Mouse (Mus musculus): ENCODE measurements around the gene Stambp. TPM values are rescaled to one million over a fixed set of nuclear protein-coding genes. Genes with fewer than 3 reads are reported as not detected.

Gene Stambp
- polyA plus RNA-seq, 1 experiment: 8.9 TPM

- Histone ChIP-seq H3K36me3 (ENCODE audit: control insufficient read depth, insufficient read depth, low read length, poor library complexity, severe bottlenecking) (no peaks in the 10 kb centered on the region), H3K9ac (ENCODE audit: low read depth, poor library complexity, severe bottlenecking) (no peak overlapping the region), H3K9me3 (replicated peaks; ENCODE audit: control insufficient read depth, insufficient read depth, low read length, poor library complexity, severe bottlenecking) (no peaks in the 10 kb centered on the region), H3K4me1 (ENCODE audit: control insufficient read depth, insufficient read depth, low read length) (no peaks in the 10 kb centered on the region), H3K27me3 (ENCODE audit: control insufficient read depth, insufficient read depth, low read length, poor library complexity, severe bottlenecking) (no peaks in the 10 kb centered on the region), H3K27ac (ENCODE audit: insufficient read depth, low read length) (no peak overlapping the region), H3K4me3 (ENCODE audit: low read depth, low read length) (no peak overlapping the region)
- TF ChIP-seq EP300 (IDR thresholded peaks at IDR 0.05; ENCODE audit: insufficient read depth, low read depth, low read length): no peak
- TF ChIP-seq POLR2A (IDR thresholded peaks at IDR 0.05; ENCODE audit: insufficient read depth, low read length): no peak
- TF ChIP-seq CTCF (IDR thresholded peaks at IDR 0.05; ENCODE audit: low read depth, low read length): no peak
These were observed 27.2 kb upstream of the Stambp start for GRCm38 (mm10) chr6:83599636-83600174.

GRCm38 (mm10) chr6:83599060-83599550, 26.6 kb upstream of the Stambp start:
- Histone ChIP-seq H3K4me3 (ENCODE audit: low read depth, low read length) (peak overlapping the region; percentile 71), H3K9me3 (replicated peaks; ENCODE audit: control insufficient read depth, insufficient read depth, low read length, poor library complexity, severe bottlenecking) (no peaks in the 10 kb centered on the region), H3K4me1 (ENCODE audit: control insufficient read depth, insufficient read depth, low read length) (no peaks in the 10 kb centered on the region), H3K9ac (ENCODE audit: low read depth, poor library complexity, severe bottlenecking) (no peak overlapping the region), H3K36me3 (ENCODE audit: control insufficient read depth, insufficient read depth, low read length, poor library complexity, severe bottlenecking) (no peaks in the 10 kb centered on the region), H3K27me3 (ENCODE audit: control insufficient read depth, insufficient read depth, low read length, poor library complexity, severe bottlenecking) (no peaks in the 10 kb centered on the region), H3K27ac (ENCODE audit: insufficient read depth, low read length) (no peak overlapping the region)
- TF ChIP-seq EP300 (IDR thresholded peaks at IDR 0.05; ENCODE audit: insufficient read depth, low read depth, low read length): no peak
- TF ChIP-seq CTCF (IDR thresholded peaks at IDR 0.05; ENCODE audit: low read depth, low read length): no peak
- TF ChIP-seq POLR2A (IDR thresholded peaks at IDR 0.05; ENCODE audit: insufficient read depth, low read length): no peak

GRCm38 (mm10) chr6:83598646-83599045, 26.1 kb upstream of the Stambp start:
- H3K27me3 ChIP-seq (ENCODE audit: control insufficient read depth, insufficient read depth, low read length, poor library complexity, severe bottlenecking): no peaks in the 10 kb centered on the region
- no peaks in the 10 kb centered on the region for H3K36me3 ChIP-seq (ENCODE audit: control insufficient read depth, insufficient read depth, low read length, poor library complexity, severe bottlenecking)
- H3K4me1 ChIP-seq (ENCODE audit: control insufficient read depth, insufficient read depth, low read length): no peaks in the 10 kb centered on the region
- H3K27ac ChIP-seq (ENCODE audit: insufficient read depth, low read length): no peak overlapping the region
- H3K9me3 ChIP-seq (replicated peaks; ENCODE audit: control insufficient read depth, insufficient read depth, low read length, poor library complexity, severe bottlenecking): no peaks in the 10 kb centered on the region
- no peak overlapping the region for H3K9ac ChIP-seq (ENCODE audit: low read depth, poor library complexity, severe bottlenecking)
- TF ChIP-seq EP300 (IDR thresholded peaks at IDR 0.05; ENCODE audit: insufficient read depth, low read depth, low read length): no peak
- peak; percentile 72 for TF ChIP-seq CTCF (IDR thresholded peaks at IDR 0.05; ENCODE audit: low read depth, low read length)
- no peak for TF ChIP-seq POLR2A (IDR thresholded peaks at IDR 0.05; ENCODE audit: insufficient read depth, low read length)
- H3K4me3 ChIP-seq (ENCODE audit: low read depth, low read length): peak overlapping the region; percentile 71

GRCm38 (mm10) chr6:83597988-83598387, 25.5 kb upstream of the Stambp start:
- TF ChIP-seq POLR2A (IDR thresholded peaks at IDR 0.05; ENCODE audit: insufficient read depth, low read length) (no peak), EP300 (IDR thresholded peaks at IDR 0.05; ENCODE audit: insufficient read depth, low read depth, low read length) (no peak), CTCF (IDR thresholded peaks at IDR 0.05; ENCODE audit: low read depth, low read length) (no peak)
- no peaks in the 10 kb centered on the region for H3K4me1 ChIP-seq (ENCODE audit: control insufficient read depth, insufficient read depth, low read length)
- H3K36me3 ChIP-seq (ENCODE audit: control insufficient read depth, insufficient read depth, low read length, poor library complexity, severe bottlenecking): no peaks in the 10 kb centered on the region
- H3K4me3 ChIP-seq (ENCODE audit: low read depth, low read length): no peak overlapping the region
- no peak overlapping the region for H3K9ac ChIP-seq (ENCODE audit: low read depth, poor library complexity, severe bottlenecking)
- H3K9me3 ChIP-seq (replicated peaks; ENCODE audit: control insufficient read depth, insufficient read depth, low read length, poor library complexity, severe bottlenecking): no peaks in the 10 kb centered on the region
- no peaks in the 10 kb centered on the region for H3K27me3 ChIP-seq (ENCODE audit: control insufficient read depth, insufficient read depth, low read length, poor library complexity, severe bottlenecking)
- no peak overlapping the region for H3K27ac ChIP-seq (ENCODE audit: insufficient read depth, low read length)

GRCm38 (mm10) chr6:83595035-83595434, 22.5 kb upstream of the Stambp start:
- no peak for TF ChIP-seq CTCF (IDR thresholded peaks at IDR 0.05; ENCODE audit: low read depth, low read length)
- TF ChIP-seq POLR2A (IDR thresholded peaks at IDR 0.05; ENCODE audit: insufficient read depth, low read length): no peak
- TF ChIP-seq EP300 (IDR thresholded peaks at IDR 0.05; ENCODE audit: insufficient read depth, low read depth, low read length): no peak
- H3K4me3 ChIP-seq (ENCODE audit: low read depth, low read length): no peak overlapping the region
- H3K9ac ChIP-seq (ENCODE audit: low read depth, poor library complexity, severe bottlenecking): no peak overlapping the region
- no peaks in the 10 kb centered on the region for H3K27me3 ChIP-seq (ENCODE audit: control insufficient read depth, insufficient read depth, low read length, poor library complexity, severe bottlenecking)
- no peaks in the 10 kb centered on the region for H3K9me3 ChIP-seq (replicated peaks; ENCODE audit: control insufficient read depth, insufficient read depth, low read length, poor library complexity, severe bottlenecking)
- no peak overlapping the region for H3K27ac ChIP-seq (ENCODE audit: insufficient read depth, low read length)
- H3K4me1 ChIP-seq (ENCODE audit: control insufficient read depth, insufficient read depth, low read length): no peaks in the 10 kb centered on the region
- no peaks in the 10 kb centered on the region for H3K36me3 ChIP-seq (ENCODE audit: control insufficient read depth, insufficient read depth, low read length, poor library complexity, severe bottlenecking)

GRCm38 (mm10) chr6:83593896-83594295, 21.4 kb upstream of the Stambp start:
- Histone ChIP-seq H3K27me3 (ENCODE audit: control insufficient read depth, insufficient read depth, low read length, poor library complexity, severe bottlenecking) (no peaks in the 10 kb centered on the region), H3K9ac (ENCODE audit: low read depth, poor library complexity, severe bottlenecking) (no peak overlapping the region), H3K36me3 (ENCODE audit: control insufficient read depth, insufficient read depth, low read length, poor library complexity, severe bottlenecking) (no peaks in the 10 kb centered on the region), H3K4me1 (ENCODE audit: control insufficient read depth, insufficient read depth, low read length) (no peaks in the 10 kb centered on the region), H3K27ac (ENCODE audit: insufficient read depth, low read length) (no peak overlapping the region), H3K9me3 (replicated peaks; ENCODE audit: control insufficient read depth, insufficient read depth, low read length, poor library complexity, severe bottlenecking) (no peaks in the 10 kb centered on the region), H3K4me3 (ENCODE audit: low read depth, low read length) (no peak overlapping the region)
- TF ChIP-seq POLR2A (IDR thresholded peaks at IDR 0.05; ENCODE audit: insufficient read depth, low read length) (no peak), EP300 (IDR thresholded peaks at IDR 0.05; ENCODE audit: insufficient read depth, low read depth, low read length) (no peak), CTCF (IDR thresholded peaks at IDR 0.05; ENCODE audit: low read depth, low read length) (no peak)

All from ES-Bruce4 (cell line).